Mouse (Mus musculus): Measurements from ENCODE around the gene 1810043G02Rik. TPM values are rescaled to one million over a fixed set of nuclear protein-coding genes. Genes with fewer than 3 reads are reported as not detected.

Gene 1810043G02Rik
- total and polyA plus RNA-seq, 2 experiments from 2014 or later: 50.4 to 56.8 TPM

DNA sequence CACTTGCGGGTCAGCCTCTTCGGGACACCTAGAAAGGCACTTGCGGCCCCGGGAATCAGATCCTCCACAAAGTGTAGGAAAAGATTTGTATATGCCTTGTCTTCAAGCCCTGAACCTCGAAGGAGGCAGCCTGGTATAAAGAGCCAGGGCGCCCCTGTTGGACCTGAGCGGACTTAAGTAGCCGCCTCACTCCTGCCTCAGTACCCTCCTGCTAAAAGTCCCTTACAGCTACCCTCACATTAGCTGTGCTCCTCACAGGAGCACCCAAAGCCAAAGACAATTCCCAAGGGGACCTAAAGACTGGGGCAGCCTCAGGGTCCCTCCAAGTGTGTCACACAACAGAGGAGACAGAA is 8.4 kb upstream of the 1810043G02Rik start:
- no peak for DNase-seq
- 10% methylated on average over 8 of the region's 8 CpGs for WGBS
- Histone ChIP-seq H3K27ac (ENCODE audit: low read depth, low read length) (no peak overlapping the region), H3K9ac (peak overlapping the region; percentile 53), H3K4me1 (ENCODE audit: insufficient read depth) (no peaks in the 10 kb centered on the region; the same call in 1 of the 2 replicates), H3K9me3 (ENCODE audit: low read length) (no peaks in the 10 kb centered on the region), H3K27me3 (ENCODE audit: insufficient read depth, low read length) (no peaks in the 10 kb centered on the region), H3K4me3 (ENCODE audit: low read depth, low read length) (peak overlapping the region; percentile 43), H3K4me2 (ENCODE audit: low read depth) (peak overlapping the region; percentile 91), H3K36me3 (ENCODE audit: insufficient read depth) (no peaks in the 10 kb centered on the region)
- ATAC-seq: 0 out of 2 replicates have a peak, but pooled peaks have one; percentile 9
- no peak for TF ChIP-seq CTCF (IDR thresholded peaks at IDR 0.05; ENCODE audit: low read depth)

DNA sequence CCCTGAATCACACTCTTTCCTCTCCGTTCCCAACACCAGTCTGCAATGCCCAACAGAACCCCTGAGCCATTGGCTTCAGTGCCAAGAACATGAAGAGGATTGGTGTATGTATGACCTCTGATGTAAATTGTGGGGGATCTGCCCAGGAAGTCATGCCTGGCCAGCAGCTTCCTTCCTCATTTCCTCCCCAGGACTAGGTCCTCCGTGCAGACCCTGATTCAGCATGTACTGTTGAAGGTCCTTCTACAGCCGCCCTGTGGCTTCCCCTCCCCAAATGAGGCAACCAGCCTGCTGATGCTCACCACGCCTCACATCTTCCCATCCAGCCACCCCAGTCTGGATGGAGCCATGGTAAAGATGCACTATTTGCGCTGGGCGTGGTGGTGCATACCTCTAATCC is 7.8 kb upstream of the 1810043G02Rik start, which contains the start of gene Trpm2:
Gene Trpm2, minus strand, starts transcription at position 83 of the 400 bp plus-strand sequence.
- no peak for ATAC-seq
- TF ChIP-seq CTCF (IDR thresholded peaks at IDR 0.05; ENCODE audit: low read depth): no peak

GRCm38 (mm10) chr10:77971191-77971590 is 7.1 kb upstream of the 1810043G02Rik start:
- no peaks in the 10 kb centered on the region for H3K36me3 ChIP-seq (ENCODE audit: insufficient read depth)

More for the DNA sequence above, 7.8 kb upstream of the 1810043G02Rik start, which contains the start of gene Trpm2:
- peak within 1 kb of the TSS; percentile 53 for H3K9ac ChIP-seq
- H3K4me1 ChIP-seq (ENCODE audit: insufficient read depth): no peaks in the 10 kb centered on the region; the same call in 1 of the 2 replicates
- no peak within 1 kb of the TSS for H3K27ac ChIP-seq (ENCODE audit: low read depth, low read length)
- DNase-seq: no peak
- WGBS: 93% methylated on average over 6 of the region's 6 CpGs
- H3K4me2 ChIP-seq (ENCODE audit: low read depth): peak within 1 kb of the TSS; percentile 91
- H3K27me3 ChIP-seq (ENCODE audit: insufficient read depth, low read length): no peaks in the 10 kb centered on the region
- H3K4me3 ChIP-seq (ENCODE audit: low read depth, low read length): peak within 1 kb of the TSS; percentile 43
- H3K9me3 ChIP-seq (ENCODE audit: low read length): no peaks in the 10 kb centered on the region
- no peaks in the 10 kb centered on the region for H3K36me3 ChIP-seq (ENCODE audit: insufficient read depth)

DNA sequence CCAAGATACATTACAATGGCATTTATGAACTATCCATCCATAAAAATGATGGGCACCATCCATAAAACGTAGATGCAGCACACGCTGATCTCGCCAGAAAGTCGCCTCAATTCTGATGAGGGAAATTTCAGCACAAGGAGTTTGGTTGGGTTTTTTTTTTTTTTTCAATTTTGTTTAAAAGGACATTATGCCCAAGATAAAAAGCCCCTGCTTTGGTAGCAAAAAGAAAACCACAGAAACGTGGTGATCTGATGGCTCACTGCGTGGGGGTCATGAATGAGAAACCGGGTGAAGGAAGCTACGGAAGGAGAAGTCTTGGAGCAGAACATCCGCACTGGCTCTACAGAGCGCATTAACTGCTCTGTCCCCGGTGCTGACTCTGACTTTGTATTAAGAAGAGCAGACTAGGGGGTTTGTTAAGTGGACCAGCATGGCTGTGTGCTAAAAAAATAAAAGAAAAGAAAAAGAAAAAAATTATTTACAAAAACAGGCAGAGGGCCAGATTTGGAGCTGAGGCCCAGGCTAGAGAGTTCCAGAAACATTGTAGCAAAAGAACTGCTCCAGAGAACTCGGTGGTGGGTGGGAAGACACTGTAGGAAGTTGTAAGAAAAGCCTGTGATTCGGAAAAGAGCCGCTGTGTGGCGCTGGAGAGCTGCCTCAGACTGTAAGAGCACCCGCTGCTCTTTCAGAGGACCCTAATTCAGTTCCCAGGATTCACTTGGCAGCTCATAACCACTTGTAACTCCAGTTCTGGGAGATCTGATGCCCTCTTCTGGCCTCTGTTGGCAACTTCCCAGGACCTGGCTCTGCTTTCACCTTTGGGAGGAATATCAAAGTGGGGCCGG is 6.4 kb upstream of the 1810043G02Rik start:
- no peaks in the 10 kb centered on the region for H3K36me3 ChIP-seq (ENCODE audit: insufficient read depth)
- H3K4me2 ChIP-seq (ENCODE audit: low read depth): no peak overlapping the region
- no peaks in the 10 kb centered on the region; the same call in 1 of the 2 replicates for H3K4me1 ChIP-seq (ENCODE audit: insufficient read depth)
- DNase-seq: peak; percentile 29
- H3K9me3 ChIP-seq (ENCODE audit: low read length): no peaks in the 10 kb centered on the region
- H3K27me3 ChIP-seq (ENCODE audit: insufficient read depth, low read length): no peaks in the 10 kb centered on the region
- WGBS: 64% methylated on average over 17 of the region's 17 CpGs
- no peak for ATAC-seq
- no peak overlapping the region for H3K4me3 ChIP-seq (ENCODE audit: low read depth, low read length)
- TF ChIP-seq CTCF (IDR thresholded peaks at IDR 0.05; ENCODE audit: low read depth): peak; percentile 35; the same call in 1 of the 2 replicates
- no peak overlapping the region for H3K27ac ChIP-seq (ENCODE audit: low read depth, low read length)
- H3K9ac ChIP-seq: no peak overlapping the region

More at GRCm38 (mm10) chr10:77971191-77971590, 7.1 kb upstream of the 1810043G02Rik start:
- no peak for ATAC-seq
- Histone ChIP-seq H3K27ac (ENCODE audit: low read depth, low read length) (no peak overlapping the region), H3K4me1 (ENCODE audit: insufficient read depth) (no peaks in the 10 kb centered on the region; the same call in 1 of the 2 replicates), H3K4me2 (ENCODE audit: low read depth) (no peak overlapping the region), H3K4me3 (ENCODE audit: low read depth, low read length) (no peak overlapping the region), H3K9ac (no peak overlapping the region), H3K27me3 (ENCODE audit: insufficient read depth, low read length) (no peaks in the 10 kb centered on the region), H3K9me3 (ENCODE audit: low read length) (no peaks in the 10 kb centered on the region)
- whole genome bisulfite sequencing: 91% methylated on average over 10 of the region's 10 CpGs
- TF ChIP-seq CTCF (IDR thresholded peaks at IDR 0.05; ENCODE audit: low read depth): no peak
- DNase-seq: no peak

GRCm38 (mm10) chr10:77974323-77974722 is 4.0 kb upstream of the 1810043G02Rik start:
- DNase-seq (no peak), ATAC-seq (no peak)
- H3K4me2 ChIP-seq (ENCODE audit: low read depth): no peak overlapping the region
- peaks cover 4% of the 10 kb centered on the region for H3K4me1 ChIP-seq (ENCODE audit: insufficient read depth)
- WGBS: 74% methylated on average over 5 of the region's 5 CpGs
- TF ChIP-seq CTCF (IDR thresholded peaks at IDR 0.05; ENCODE audit: low read depth): no peak
- no peak overlapping the region for H3K4me3 ChIP-seq (ENCODE audit: low read depth, low read length)
- no peaks in the 10 kb centered on the region for H3K9me3 ChIP-seq (ENCODE audit: low read length)
- H3K36me3 ChIP-seq (ENCODE audit: insufficient read depth): no peaks in the 10 kb centered on the region
- no peaks in the 10 kb centered on the region for H3K27me3 ChIP-seq (ENCODE audit: insufficient read depth, low read length)
- no peak overlapping the region for H3K27ac ChIP-seq (ENCODE audit: low read depth, low read length)
- no peak overlapping the region for H3K9ac ChIP-seq

- H3K4me2 ChIP-seq (ENCODE audit: low read depth): no peak overlapping the region
- WGBS: 78% methylated on average over 5 of the region's 5 CpGs
- H3K36me3 ChIP-seq (ENCODE audit: insufficient read depth): no peaks in the 10 kb centered on the region
- no peaks in the 10 kb centered on the region for H3K27me3 ChIP-seq (ENCODE audit: insufficient read depth, low read length)
- ATAC-seq (no peak), DNase-seq (no peak)
- no peak overlapping the region for H3K27ac ChIP-seq (ENCODE audit: low read depth, low read length)
- no peak overlapping the region for H3K9ac ChIP-seq
- H3K4me1 ChIP-seq (ENCODE audit: insufficient read depth): peaks cover 5% of the 10 kb centered on the region
- no peaks in the 10 kb centered on the region for H3K9me3 ChIP-seq (ENCODE audit: low read length)
- H3K4me3 ChIP-seq (ENCODE audit: low read depth, low read length): no peak overlapping the region
- no peak for TF ChIP-seq CTCF (IDR thresholded peaks at IDR 0.05; ENCODE audit: low read depth)
These were observed 3.5 kb upstream of the 1810043G02Rik start for GRCm38 (mm10) chr10:77974811-77975210.

DNA sequence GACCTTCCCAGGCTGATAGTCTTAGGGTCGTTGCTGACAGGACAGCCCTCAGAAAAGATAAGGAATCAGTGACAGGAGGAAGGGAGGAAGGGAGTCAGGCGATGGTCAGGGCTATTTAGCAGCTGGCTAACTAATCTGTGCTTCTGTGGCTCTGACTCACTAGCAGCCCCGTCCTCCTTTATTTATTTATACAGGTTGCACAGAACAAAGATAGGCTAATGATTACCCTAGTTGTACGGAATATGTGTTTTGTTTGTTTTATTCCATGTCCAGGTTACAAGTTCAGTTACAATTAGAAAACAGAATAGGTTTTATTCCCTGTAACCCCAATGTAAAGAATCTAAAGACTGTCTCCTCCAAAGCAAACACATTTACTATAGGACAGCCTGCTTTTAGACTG is 2.7 kb upstream of the 1810043G02Rik start:
- H3K27me3 ChIP-seq (ENCODE audit: insufficient read depth, low read length): no peaks in the 10 kb centered on the region
- WGBS: 60% methylated on average over 4 of the region's 4 CpGs
- DNase-seq: no peak
- no peak for TF ChIP-seq CTCF (IDR thresholded peaks at IDR 0.05; ENCODE audit: low read depth)
- no peaks in the 10 kb centered on the region for H3K9me3 ChIP-seq (ENCODE audit: low read length)
- no peaks in the 10 kb centered on the region for H3K36me3 ChIP-seq (ENCODE audit: insufficient read depth)
- H3K4me3 ChIP-seq (ENCODE audit: low read depth, low read length): no peak overlapping the region
- H3K4me2 ChIP-seq (ENCODE audit: low read depth): no peak overlapping the region
- ATAC-seq: no peak
- no peak overlapping the region for H3K9ac ChIP-seq
- no peak overlapping the region for H3K27ac ChIP-seq (ENCODE audit: low read depth, low read length)
- peaks cover 5% of the 10 kb centered on the region for H3K4me1 ChIP-seq (ENCODE audit: insufficient read depth)
